Mouse (Mus musculus) midbrain, postnatal 0 days (tissue): ENCODE results near the gene Cdc42bpa. TPM values are rescaled to one million over a fixed set of nuclear protein-coding genes. Genes with fewer than 3 reads are reported as not detected.

Source experiments
- ATAC-seq: fragments of 200-750 bp; cut with Nextera tagmentation; 2 replicates; pipeline ENCODE4 v1.8.0; 2017; ENCODE audit warnings: moderate number of reproducible peaks, mild to moderate bottlenecking, moderate TSS enrichment, moderate library complexity; ENCODE audit not compliant: low FRiP score
- DNase-seq: peaks from one replicate; pipeline ENCODE4 v3.0.0-alpha.2; 2015; ENCODE audit warnings: low spot score
- H3K27ac ChIP-seq: fragments of 300-500 bp; sonication (generic); 2 replicates; pipeline ENCODE4 v1.5.1; 2014; ENCODE audit warnings: low read depth, mild to moderate bottlenecking, low read length, mixed read lengths
- H3K27me3 ChIP-seq: fragments of 300-500 bp; sonication (generic); 2 replicates; pipeline ENCODE4 v1.6.1; 2014; ENCODE audit warnings: low read length, control low read depth, mixed read lengths; ENCODE audit not compliant: insufficient read depth
- H3K36me3 ChIP-seq: fragments of 300-500 bp; sonication (generic); 2 replicates; pipeline ENCODE4 v1.6.1; 2014; ENCODE audit warnings: low read length, control low read depth, mixed read lengths; ENCODE audit not compliant: insufficient read depth
- H3K4me1 ChIP-seq: fragments of 300-500 bp; sonication (generic); 2 replicates; pipeline ENCODE4 v1.6.1; 2014; ENCODE audit warnings: mild to moderate bottlenecking, control low read depth, antibody characterized with exemption, low read length, mixed read lengths; ENCODE audit not compliant: insufficient read depth
- H3K4me2 ChIP-seq: fragments of 300-500 bp; sonication (generic); 2 replicates; pipeline ENCODE4 v1.6.1; 2014; ENCODE audit warnings: low read depth, mild to moderate bottlenecking, low read length, mixed read lengths; ENCODE audit not compliant: poor library complexity, severe bottlenecking
- H3K4me3 ChIP-seq: fragments of 300-500 bp; sonication (generic); 2 replicates; pipeline ENCODE4 v1.5.1; 2014; ENCODE audit warnings: low read depth, mild to moderate bottlenecking, low read length, moderate library complexity
- H3K9ac ChIP-seq: fragments of 300-500 bp; sonication (generic); replicated peaks from 2 replicates; pipeline ENCODE4 v1.6.1; 2014; ENCODE audit warnings: mild to moderate bottlenecking, low read length, moderate library complexity, mixed read lengths; ENCODE audit not compliant: poor library complexity, severe bottlenecking
- H3K9me3 ChIP-seq: fragments of 300-500 bp; sonication (generic); 2 replicates; pipeline ENCODE4 v1.6.1; 2016; ENCODE audit warnings: low read length, control low read depth
- CTCF ChIP-seq: IDR thresholded peaks from 2 replicates; pipeline ENCODE4 v1.5.1; 2016; ENCODE audit warnings: antibody characterized with exemption, mild to moderate bottlenecking
- WGBS: fragments of 180-500 bp; shearing (Covaris S2); extraction: QIAGEN DNeasy Blood & Tissue Kit; methylation state at CpG from one replicate; pipeline ENCODE4 v1.1.7; 2014; 5-methylcytosine and 5-hydroxymethylcytosine counted together
- polyA plus RNA-seq: library from polyadenylated mRNA; unstranded; fragments of >200 nt; fragmentation: Nextera tagmentation; extraction: Ambion mirVana; gene quantifications from 2 replicates; pipeline ENCODE4 v1.2.1, GENCODE M21; 2015
- total RNA-seq: library from RNA; depleted of rRNA; stranded (reverse); fragments of >200 nt; gene quantifications from 2 replicates; pipeline ENCODE4 v1.2.3, GENCODE M21; 2014; rRNA removed

Cdc42bpa gene
- total and polyA plus RNA-seq, 2 experiments from 2014 or later: 29.3 to 108 TPM

GRCm38 (mm10) chr1:180210031-180210432, 249.8 kb downstream of the Cdc42bpa start:
- Histone ChIP-seq H3K4me2 (no peak overlapping the region), H3K27me3 (no peaks in the 10 kb centered on the region), H3K4me3 (no peak overlapping the region), H3K9ac (no peak overlapping the region), H3K4me1 (no peaks in the 10 kb centered on the region), H3K27ac (no peak overlapping the region), H3K9me3 (no peaks in the 10 kb centered on the region), H3K36me3 (no peaks in the 10 kb centered on the region)
- ATAC-seq (no peak), DNase-seq (no peak)
- WGBS: 71% methylated on average over 4 of the region's 4 CpGs
- TF ChIP-seq CTCF: no peak

- Histone ChIP-seq H3K9ac (no peak overlapping the region), H3K27me3 (no peaks in the 10 kb centered on the region), H3K9me3 (no peaks in the 10 kb centered on the region), H3K27ac (no peak overlapping the region), H3K4me2 (no peak overlapping the region), H3K4me1 (no peaks in the 10 kb centered on the region), H3K4me3 (no peak overlapping the region), H3K36me3 (no peaks in the 10 kb centered on the region)
- WGBS: 86% methylated on average over 9 of the region's 9 CpGs
- DNase-seq (no peak), ATAC-seq (no peak)
- no peak for TF ChIP-seq CTCF
These were observed 250.6 kb downstream of the Cdc42bpa start for GRCm38 (mm10) chr1:180210781-180211271.

GRCm38 (mm10) chr1:180212911-180213310, 252.6 kb downstream of the Cdc42bpa start:
- Histone ChIP-seq H3K9ac (no peak overlapping the region), H3K4me2 (no peak overlapping the region), H3K9me3 (no peaks in the 10 kb centered on the region), H3K4me3 (no peak overlapping the region), H3K27ac (no peak overlapping the region), H3K36me3 (no peaks in the 10 kb centered on the region), H3K4me1 (no peaks in the 10 kb centered on the region), H3K27me3 (no peaks in the 10 kb centered on the region)
- ATAC-seq: no peak
- DNase-seq: no peak
- WGBS: 90% methylated on average over 5 of the region's 5 CpGs
- no peak for TF ChIP-seq CTCF

GRCm38 (mm10) chr1:180215044-180215443, 254.8 kb downstream of the Cdc42bpa start:
- H3K4me2 ChIP-seq: no peak overlapping the region
- H3K27me3 ChIP-seq: no peaks in the 10 kb centered on the region
- H3K4me3 ChIP-seq: no peak overlapping the region
- DNase-seq (peak; percentile 80), ATAC-seq (peak; percentile 44; the same call in 1 of the 2 replicates)
- H3K9ac ChIP-seq: no peak overlapping the region
- no peak overlapping the region for H3K27ac ChIP-seq
- no peaks in the 10 kb centered on the region for H3K9me3 ChIP-seq
- H3K36me3 ChIP-seq: no peaks in the 10 kb centered on the region
- H3K4me1 ChIP-seq: no peaks in the 10 kb centered on the region
- WGBS: 17% methylated on average over 4 of the region's 4 CpGs
- peak; percentile 97 for TF ChIP-seq CTCF

Other genes starting within 250 kb of the Cdc42bpa start
- gene Kif28, start 215.2 kb upstream of the Cdc42bpa start, total RNA-seq: 0.22 TPM in 1 of 2 replicates, not detected in the other
- not detected in 2 replicates for gene Kif28, start 215.2 kb upstream of the Cdc42bpa start, polyA plus RNA-seq
- not detected in 2 replicates for gene Gm10518, start 157.1 kb upstream of the Cdc42bpa start, total RNA-seq
- not detected in 2 replicates for gene Gm10518, start 157.1 kb upstream of the Cdc42bpa start, polyA plus RNA-seq
- gene Ahctf1, start 156.8 kb upstream of the Cdc42bpa start, total RNA-seq: 20.7 and 31.9 TPM in 2 replicates
- 6.4 and 9.3 TPM in 2 replicates for gene Ahctf1, start 156.8 kb upstream of the Cdc42bpa start, polyA plus RNA-seq
- gene Coq8a, start 239.1 kb downstream of the Cdc42bpa start, total RNA-seq: 2.1 and 7.2 TPM in 2 replicates
- gene Coq8a, start 239.1 kb downstream of the Cdc42bpa start, polyA plus RNA-seq: 6.8 and 8.3 TPM in 2 replicates